Mouse (Mus musculus): Measurements from ENCODE around the gene C1rl. TPM values are rescaled to one million over a fixed set of nuclear protein-coding genes. Genes with fewer than 3 reads are reported as not detected.
A peak's percentile ranks its signal among the peaks of the same experiment; 100 is the strongest.
"Not testable (repeated sequence)": the region's sequence is repeated elsewhere in the genome, so short reads cannot be mapped to it uniquely, and the experiment has no call there.

The C1rl gene
- polyA plus RNA-seq, 1 experiment from 2014 or later = 0.42 TPM

GRCm38 (mm10) chr6:124522082-124522481, 29.2 kb downstream of the C1rl start:
- H3K4me1 ChIP-seq; DNase-seq (ENCODE audit: low spot score); H3K9me3 ChIP-seq; H3K4me3 ChIP-seq; H3K27ac ChIP-seq (replicated peaks); H3K27me3 ChIP-seq (replicated peaks; ENCODE audit: low read depth, poor library complexity, severe bottlenecking); H3K36me3 ChIP-seq (replicated peaks): not testable (repeated sequence)
- WGBS = 82% methylated on average over 7 of the region's 7 CpGs

- no peak for DNase-seq (ENCODE audit: low spot score)
- H3K9me3 ChIP-seq = no peaks in the 10 kb centered on the region
- H3K27ac ChIP-seq (replicated peaks) = no peak overlapping the region
- 75% methylated on average over 3 of the region's 3 CpGs for WGBS
- no peaks in the 10 kb centered on the region for H3K27me3 ChIP-seq (replicated peaks; ENCODE audit: low read depth, poor library complexity, severe bottlenecking)
- H3K4me1 ChIP-seq = no peaks in the 10 kb centered on the region
- H3K4me3 ChIP-seq = no peak overlapping the region
- no peaks in the 10 kb centered on the region for H3K36me3 ChIP-seq (replicated peaks)
Measured at GRCm38 (mm10) chr6:124527881-124528280, 35.0 kb downstream of the C1rl start.

- DNase-seq (ENCODE audit: low spot score) = no peak
- 84% methylated on average over 8 of the region's 8 CpGs for WGBS
- H3K27ac ChIP-seq (replicated peaks) = no peak overlapping the region
- no peaks in the 10 kb centered on the region for H3K36me3 ChIP-seq (replicated peaks)
- H3K27me3 ChIP-seq (replicated peaks; ENCODE audit: low read depth, poor library complexity, severe bottlenecking) = no peaks in the 10 kb centered on the region
- no peaks in the 10 kb centered on the region for H3K9me3 ChIP-seq
- H3K4me3 ChIP-seq = no peak overlapping the region
- no peaks in the 10 kb centered on the region for H3K4me1 ChIP-seq
Measured at GRCm38 (mm10) chr6:124531077-124531476, 38.2 kb downstream of the C1rl start.

GRCm38 (mm10) chr6:124536125-124536829, 43.4 kb downstream of the C1rl start:
- not testable (repeated sequence) for H3K27me3 ChIP-seq (replicated peaks; ENCODE audit: low read depth, poor library complexity, severe bottlenecking); H3K27ac ChIP-seq (replicated peaks); H3K4me3 ChIP-seq; H3K4me1 ChIP-seq; H3K36me3 ChIP-seq (replicated peaks); DNase-seq (ENCODE audit: low spot score); H3K9me3 ChIP-seq
- 84% methylated on average over 8 of the region's 8 CpGs for WGBS

GRCm38 (mm10) chr6:124541176-124541575, 48.3 kb downstream of the C1rl start:
- not testable (repeated sequence) for H3K36me3 ChIP-seq (replicated peaks); H3K4me3 ChIP-seq; H3K4me1 ChIP-seq; H3K27ac ChIP-seq (replicated peaks); H3K27me3 ChIP-seq (replicated peaks; ENCODE audit: low read depth, poor library complexity, severe bottlenecking); DNase-seq (ENCODE audit: low spot score); H3K9me3 ChIP-seq
- 80% methylated on average over 2 of the region's 2 CpGs for WGBS

- not testable (repeated sequence) for H3K9me3 ChIP-seq; H3K36me3 ChIP-seq (replicated peaks); H3K27me3 ChIP-seq (replicated peaks; ENCODE audit: low read depth, poor library complexity, severe bottlenecking); H3K27ac ChIP-seq (replicated peaks); H3K4me1 ChIP-seq; H3K4me3 ChIP-seq
- WGBS = 3% methylated on average over 1 of the region's 1 CpGs
- DNase-seq (ENCODE audit: low spot score) = peak; percentile 19
Measured at GRCm38 (mm10) chr6:124542284-124542683, 49.4 kb downstream of the C1rl start, which contains the start of gene C1s1. TSS of gene C1s1 (minus strand) at chr6:124542359.

GRCm38 (mm10) chr6:124544466-124544865, 51.6 kb downstream of the C1rl start:
- H3K9me3 ChIP-seq = 0 out of 2 replicates have a peak, but pooled peaks cover 2% of the 10 kb centered on the region
- no peaks in the 10 kb centered on the region for H3K36me3 ChIP-seq (replicated peaks)
- H3K4me3 ChIP-seq = no peak overlapping the region
- 91% methylated on average over 6 of the region's 6 CpGs for WGBS
- H3K27me3 ChIP-seq (replicated peaks; ENCODE audit: low read depth, poor library complexity, severe bottlenecking) = no peaks in the 10 kb centered on the region
- no peak for DNase-seq (ENCODE audit: low spot score)
- no peaks in the 10 kb centered on the region for H3K4me1 ChIP-seq
- no peak overlapping the region for H3K27ac ChIP-seq (replicated peaks)

- WGBS = 84% methylated on average over 2 of the region's 2 CpGs
- no peak for DNase-seq (ENCODE audit: low spot score)
Measured at GRCm38 (mm10) chr6:124545425-124545824, 52.5 kb downstream of the C1rl start.

GRCm38 (mm10) chr6:124547979-124548378, 55.1 kb downstream of the C1rl start:
- DNase-seq (ENCODE audit: low spot score); H3K36me3 ChIP-seq (replicated peaks); H3K27ac ChIP-seq (replicated peaks); H3K4me1 ChIP-seq; H3K4me3 ChIP-seq; H3K27me3 ChIP-seq (replicated peaks; ENCODE audit: low read depth, poor library complexity, severe bottlenecking): not testable (repeated sequence)
- 80% methylated on average over 3 of the region's 3 CpGs for WGBS
- peaks cover 19% of the 10 kb centered on the region for H3K9me3 ChIP-seq

More at GRCm38 (mm10) chr6:124545425-124545824, 52.5 kb downstream of the C1rl start:
- no peak overlapping the region for H3K27ac ChIP-seq (replicated peaks)
- H3K27me3 ChIP-seq (replicated peaks; ENCODE audit: low read depth, poor library complexity, severe bottlenecking) = no peaks in the 10 kb centered on the region
- H3K36me3 ChIP-seq (replicated peaks) = no peaks in the 10 kb centered on the region
- no peaks in the 10 kb centered on the region for H3K4me1 ChIP-seq
- no peak overlapping the region for H3K4me3 ChIP-seq
- peaks cover 8% of the 10 kb centered on the region for H3K9me3 ChIP-seq

- no peaks in the 10 kb centered on the region for H3K36me3 ChIP-seq (replicated peaks)
- peaks cover 20% of the 10 kb centered on the region for H3K9me3 ChIP-seq
- H3K4me1 ChIP-seq = no peaks in the 10 kb centered on the region
- H3K27ac ChIP-seq (replicated peaks) = no peak overlapping the region
- WGBS = 85% methylated on average over 3 of the region's 3 CpGs
- no peaks in the 10 kb centered on the region for H3K27me3 ChIP-seq (replicated peaks; ENCODE audit: low read depth, poor library complexity, severe bottlenecking)
- DNase-seq (ENCODE audit: low spot score) = no peak
- H3K4me3 ChIP-seq = no peak overlapping the region
Measured at GRCm38 (mm10) chr6:124549023-124549550, 56.2 kb downstream of the C1rl start.

- H3K4me3 ChIP-seq = no peak overlapping the region
- 70% methylated on average over 22 of the region's 22 CpGs for WGBS
- no peaks in the 10 kb centered on the region for H3K27me3 ChIP-seq (replicated peaks; ENCODE audit: low read depth, poor library complexity, severe bottlenecking)
- H3K27ac ChIP-seq (replicated peaks) = no peak overlapping the region
- H3K36me3 ChIP-seq (replicated peaks) = no peaks in the 10 kb centered on the region
- H3K4me1 ChIP-seq = no peaks in the 10 kb centered on the region
- H3K9me3 ChIP-seq = peaks cover 20% of the 10 kb centered on the region
- DNase-seq (ENCODE audit: low spot score) = peak; percentile 8
Measured at GRCm38 (mm10) chr6:124552766-124553165, 59.9 kb downstream of the C1rl start.

GRCm38 (mm10) chr6:124555956-124556355, 63.0 kb downstream of the C1rl start:
- not testable (repeated sequence) for DNase-seq (ENCODE audit: low spot score); H3K27ac ChIP-seq (replicated peaks); H3K27me3 ChIP-seq (replicated peaks; ENCODE audit: low read depth, poor library complexity, severe bottlenecking); H3K36me3 ChIP-seq (replicated peaks); H3K4me3 ChIP-seq; H3K9me3 ChIP-seq; H3K4me1 ChIP-seq
- 79% methylated on average over 2 of the region's 2 CpGs for WGBS

Measured in embryonic facial prominence, embryonic 10.5 days (tissue).